Mouse (Mus musculus): Measurements from ENCODE around the gene Hamp.
"Not testable (repeated sequence)": the region's sequence is repeated elsewhere in the genome, so short reads cannot be mapped to it uniquely, and the experiment has no call there.

GRCm38 (mm10) chr7:30944706-30945105, 874 bp upstream of the Hamp start:
- TF ChIP-seq CTCF (IDR thresholded peaks at IDR 0.05; ENCODE audit: low read depth, low read length); POLR2A (IDR thresholded peaks at IDR 0.05; ENCODE audit: insufficient read depth, low read length); EP300 (IDR thresholded peaks at IDR 0.05; ENCODE audit: insufficient read depth, low read depth, low read length): not testable (repeated sequence)
